Mouse (Mus musculus) forebrain, embryonic 11.5 days (tissue): ENCODE measurements around the gene Cct3. TPM values are rescaled to one million over a fixed set of nuclear protein-coding genes. Genes with fewer than 3 reads are reported as not detected.

Experiments used
- ATAC-seq: fragments of 200-750 bp; cut with Nextera tagmentation; replicated peaks from 2 replicates; pipeline ENCODE4 v1.8.0; 2017; ENCODE audit warnings: moderate TSS enrichment; ENCODE audit not compliant: low FRiP score
- DNase-seq: peaks from one replicate; pipeline ENCODE4 v3.0.0-alpha.2; 2017; ENCODE audit warnings: low spot score
- H3K27ac ChIP-seq: fragments of 300-500 bp; sonication (generic); 2 replicates; pipeline ENCODE4 v1.5.1; 2014; ENCODE audit warnings: low read depth, low read length
- H3K27me3 ChIP-seq: fragments of 300-500 bp; sonication (generic); 2 replicates; pipeline ENCODE4 v1.6.1; 2014; ENCODE audit warnings: mild to moderate bottlenecking, low read length, mixed read lengths; ENCODE audit not compliant: control insufficient read depth, insufficient read depth
- H3K36me3 ChIP-seq: fragments of 300-500 bp; sonication (generic); 2 replicates; pipeline ENCODE4 v1.6.1; 2014; ENCODE audit warnings: mild to moderate bottlenecking, low read length, moderate library complexity, mixed read lengths; ENCODE audit not compliant: control insufficient read depth, insufficient read depth
- H3K4me1 ChIP-seq: fragments of 300-500 bp; sonication (generic); replicated peaks from 2 replicates; pipeline ENCODE4 v1.6.1; 2014; ENCODE audit warnings: low read length, mixed read lengths; ENCODE audit not compliant: control insufficient read depth, insufficient read depth
- H3K4me2 ChIP-seq: fragments of 300-500 bp; sonication (generic); 2 replicates; pipeline ENCODE4 v1.6.1; 2014; ENCODE audit warnings: low read depth, mild to moderate bottlenecking, low read length, moderate library complexity, mixed read lengths; ENCODE audit not compliant: severe bottlenecking
- H3K4me3 ChIP-seq: fragments of 300-500 bp; sonication (generic); 2 replicates; pipeline ENCODE4 v1.5.1; 2014; ENCODE audit warnings: low read depth, low read length
- H3K9ac ChIP-seq: fragments of 300-500 bp; sonication (generic); 2 replicates; pipeline ENCODE4 v1.6.1; 2014; ENCODE audit warnings: low read length
- H3K9me3 ChIP-seq: fragments of 300-500 bp; sonication (generic); 2 replicates; pipeline ENCODE4 v1.6.1; 2016; ENCODE audit warnings: low read length, mixed read lengths; ENCODE audit not compliant: control insufficient read depth
- WGBS: fragments of 180-500 bp; shearing (Covaris S2); extraction: QIAGEN DNeasy Blood & Tissue Kit; methylation state at CpG from one replicate; pipeline ENCODE4 v1.1.7; 2014; 5-methylcytosine and 5-hydroxymethylcytosine counted together
- polyA plus RNA-seq: library from polyadenylated mRNA; unstranded; fragments of >200 nt; fragmentation: Nextera tagmentation; extraction: Ambion mirVana; gene quantifications from 2 replicates; pipeline ENCODE4 v1.2.1, GENCODE M21; 2014

The Cct3 gene
- polyA plus RNA-seq: 725 and 780 TPM in 2 replicates

- Histone ChIP-seq H3K4me2 (peak within 1 kb of the TSS; percentile 90), H3K9ac (peak within 1 kb of the TSS; percentile 93), H3K27me3 (no peaks in the 10 kb centered on the region), H3K4me1 (peaks cover 5% of the 10 kb centered on the region), H3K36me3 (peaks cover 14% of the 10 kb centered on the region), H3K4me3 (peak within 1 kb of the TSS; percentile 80), H3K27ac (peak within 1 kb of the TSS; percentile 81), H3K9me3 (no peaks in the 10 kb centered on the region)
- under 1% methylated on average over 44 of the region's 44 CpGs for WGBS
- peak; percentile 96 for DNase-seq
- peak; percentile 99 for ATAC-seq
Measured at GRCm38 (mm10) chr3:88296561-88297318, at the start of gene Cct3, which contains the start of gene Tsacc. Cct3 (plus strand) TSS chr3:88297116. Tsacc (minus strand) TSS chr3:88296999.

GRCm38 (mm10) chr3:88247666-88248065, 49.2 kb upstream of the Cct3 start:
- Histone ChIP-seq H3K27ac (no peak overlapping the region), H3K4me2 (no peak overlapping the region), H3K4me3 (no peak overlapping the region), H3K4me1 (peaks cover 9% of the 10 kb centered on the region), H3K9ac (no peak overlapping the region), H3K9me3 (no peaks in the 10 kb centered on the region), H3K36me3 (no peaks in the 10 kb centered on the region), H3K27me3 (peaks cover 2% of the 10 kb centered on the region; the same call in 1 of the 2 replicates)
- DNase-seq (no peak), ATAC-seq (no peak)
- WGBS: 83% methylated on average over 9 of the region's 9 CpGs

- 75% methylated on average over 11 of the region's 11 CpGs for WGBS
- DNase-seq (no peak), ATAC-seq (no peak)
- Histone ChIP-seq H3K4me3 (no peak overlapping the region), H3K9ac (no peak overlapping the region), H3K27me3 (peaks cover 4% of the 10 kb centered on the region; the same call in 1 of the 2 replicates), H3K9me3 (no peaks in the 10 kb centered on the region), H3K36me3 (no peaks in the 10 kb centered on the region), H3K4me2 (no peak overlapping the region), H3K4me1 (peaks cover 2% of the 10 kb centered on the region; the same call in 1 of the 2 replicates), H3K27ac (no peak overlapping the region)
Measured at GRCm38 (mm10) chr3:88248406-88248805, 48.5 kb upstream of the Cct3 start.

GRCm38 (mm10) chr3:88252739-88253138, 44.2 kb upstream of the Cct3 start:
- Histone ChIP-seq H3K27ac (no peak overlapping the region), H3K9me3 (no peaks in the 10 kb centered on the region), H3K4me2 (no peak overlapping the region), H3K27me3 (peaks cover 17% of the 10 kb centered on the region), H3K4me3 (no peak overlapping the region), H3K36me3 (no peaks in the 10 kb centered on the region), H3K9ac (no peak overlapping the region), H3K4me1 (peaks cover 4% of the 10 kb centered on the region)
- ATAC-seq (no peak), DNase-seq (no peak)
- 81% methylated on average over 6 of the region's 6 CpGs for WGBS

GRCm38 (mm10) chr3:88254268-88254926, 42.5 kb upstream of the Cct3 start, which contains the start of gene Rhbg:
Rhbg (minus strand) TSS chr3:88254709.
- Histone ChIP-seq H3K27me3 (peaks cover 17% of the 10 kb centered on the region), H3K27ac (no peak within 1 kb of the TSS), H3K4me1 (peaks cover 4% of the 10 kb centered on the region), H3K9ac (peak within 1 kb of the TSS; percentile 54), H3K36me3 (no peaks in the 10 kb centered on the region), H3K4me2 (peak within 1 kb of the TSS; percentile 68), H3K9me3 (no peaks in the 10 kb centered on the region), H3K4me3 (peak within 1 kb of the TSS; percentile 31)
- ATAC-seq (no peak), DNase-seq (peak; percentile 64)
- WGBS: 3% methylated on average over 34 of the region's 34 CpGs

- no peak overlapping the region for H3K9ac ChIP-seq
- no peak overlapping the region for H3K4me2 ChIP-seq
- no peak overlapping the region for H3K4me3 ChIP-seq
- H3K9me3 ChIP-seq: no peaks in the 10 kb centered on the region
- ATAC-seq: no peak
- H3K4me1 ChIP-seq: peaks cover 4% of the 10 kb centered on the region
- H3K27me3 ChIP-seq: peaks cover 17% of the 10 kb centered on the region
- no peak for DNase-seq
- WGBS: 84% methylated on average over 6 of the region's 6 CpGs
- H3K27ac ChIP-seq: no peak overlapping the region
- no peaks in the 10 kb centered on the region for H3K36me3 ChIP-seq
Measured at GRCm38 (mm10) chr3:88255950-88256349, 41.0 kb upstream of the Cct3 start.

- Histone ChIP-seq H3K4me2 (no peak overlapping the region), H3K9ac (no peak overlapping the region), H3K36me3 (no peaks in the 10 kb centered on the region), H3K27ac (no peak overlapping the region), H3K4me3 (no peak overlapping the region), H3K27me3 (peaks cover 17% of the 10 kb centered on the region), H3K4me1 (peaks cover 4% of the 10 kb centered on the region), H3K9me3 (no peaks in the 10 kb centered on the region)
- ATAC-seq (no peak), DNase-seq (no peak)
- 87% methylated on average over 7 of the region's 7 CpGs for WGBS
Measured at GRCm38 (mm10) chr3:88256382-88256781, 40.5 kb upstream of the Cct3 start.

GRCm38 (mm10) chr3:88262346-88262745, 34.6 kb upstream of the Cct3 start:
- H3K4me1 ChIP-seq: no peaks in the 10 kb centered on the region
- H3K9me3 ChIP-seq: no peaks in the 10 kb centered on the region
- no peak overlapping the region for H3K27ac ChIP-seq
- H3K4me3 ChIP-seq: no peak overlapping the region
- no peak overlapping the region for H3K9ac ChIP-seq
- no peak for ATAC-seq
- H3K4me2 ChIP-seq: no peak overlapping the region
- H3K36me3 ChIP-seq: no peaks in the 10 kb centered on the region
- WGBS: 78% methylated on average over 3 of the region's 3 CpGs
- no peaks in the 10 kb centered on the region for H3K27me3 ChIP-seq
- DNase-seq: no peak
